Mouse (Mus musculus) layer of hippocampus, adult 9-10 months (tissue): ENCODE data around the gene Dnah2.

Experiments used
- DNase-seq: peaks from one replicate; pipeline ENCODE4 v3.0.0; 2022; ENCODE audit warnings: low spot score

Dnah2 gene

DNA sequence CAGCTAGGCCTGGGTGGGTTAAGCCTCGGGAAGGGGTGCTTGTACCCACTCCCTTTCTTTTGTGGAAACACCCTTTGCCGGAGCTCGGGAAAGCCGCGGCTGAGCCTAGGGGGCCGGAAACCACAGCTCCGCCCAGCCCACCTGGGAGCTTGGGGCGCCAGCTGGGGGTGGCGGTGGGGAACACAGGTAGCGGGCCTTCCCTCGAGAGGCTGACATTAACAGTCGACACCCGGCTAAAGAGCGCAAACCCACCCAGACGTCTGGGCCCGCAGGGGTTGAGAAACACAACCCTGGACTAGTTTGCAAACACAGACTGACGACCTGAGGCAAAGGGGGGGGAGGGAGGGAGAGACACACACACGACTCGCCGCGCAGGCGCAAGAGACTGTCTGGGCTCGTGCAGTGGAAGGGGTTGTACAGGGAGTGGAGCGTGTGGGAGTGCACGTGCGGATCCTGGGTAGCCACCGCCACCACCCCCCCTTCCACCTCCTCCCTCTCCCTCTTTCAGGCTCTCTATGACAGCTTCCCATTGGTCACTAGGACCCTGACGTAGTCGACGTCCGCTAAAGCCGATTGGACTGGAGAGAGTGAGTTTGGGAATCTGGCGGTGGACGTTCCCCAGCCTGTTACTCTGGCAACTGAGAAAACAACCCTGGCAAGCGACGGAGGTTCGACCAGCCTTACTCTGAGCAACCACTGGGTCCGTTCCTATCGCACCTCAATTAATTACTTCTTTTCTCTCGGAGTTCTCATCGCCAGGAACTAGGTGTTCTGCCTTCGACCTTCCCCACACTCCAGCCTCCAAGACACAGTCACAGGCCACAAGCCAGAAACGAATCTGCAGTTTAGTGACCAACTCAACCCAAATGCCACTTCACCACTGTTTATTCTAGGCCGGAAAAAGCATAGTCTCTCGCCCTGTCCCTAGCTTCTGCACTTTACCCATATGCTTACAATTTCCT is 130.1 kb downstream of the Dnah2 start:
- peak; percentile 85 for DNase-seq

DNA sequence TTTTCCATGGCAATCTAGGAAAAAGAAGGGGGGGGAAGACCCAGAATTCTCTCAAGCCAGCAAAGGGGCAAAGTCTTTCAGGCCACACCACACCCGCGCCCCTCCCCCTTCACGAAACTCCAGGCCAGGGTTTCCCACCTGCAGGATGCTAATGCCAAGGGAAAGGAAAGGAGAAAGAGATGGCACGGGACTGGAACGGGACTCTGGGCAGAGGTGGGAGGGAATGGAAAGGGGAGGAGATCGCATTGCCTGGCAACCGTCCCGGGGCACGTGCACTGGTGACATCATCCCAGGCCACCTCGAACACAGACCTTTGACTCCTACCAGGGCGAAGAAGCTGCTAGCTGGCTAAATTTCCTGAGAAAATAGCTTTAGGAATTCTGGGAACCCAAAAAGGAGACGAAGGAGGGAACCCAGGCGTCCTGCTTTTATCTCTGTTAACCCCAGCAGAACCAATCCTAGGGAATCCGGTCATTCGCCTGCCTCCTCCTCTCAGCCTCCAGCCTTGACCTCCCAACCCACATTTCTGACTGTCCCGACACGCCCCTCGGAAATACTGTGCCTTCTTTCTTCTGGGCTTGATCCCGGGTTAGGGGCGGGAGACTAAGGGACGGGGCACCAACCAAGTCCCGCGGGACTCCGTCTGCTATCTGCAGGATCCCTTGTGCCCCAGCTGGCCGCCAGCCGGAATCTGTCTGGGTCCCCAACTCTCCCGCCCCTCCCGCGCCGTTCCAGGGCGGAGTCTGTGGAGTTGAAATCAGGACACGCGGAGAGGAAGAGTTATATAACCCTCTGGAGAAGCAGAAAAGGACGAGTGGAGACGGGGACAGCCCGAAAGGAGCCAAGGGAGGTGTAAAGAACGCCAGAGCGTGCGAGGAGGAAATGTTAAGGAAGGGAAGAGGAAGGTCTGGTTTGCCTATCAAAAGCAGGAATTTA is 131.2 kb downstream of the Dnah2 start:
- DNase-seq: peak; percentile 65

DNA sequence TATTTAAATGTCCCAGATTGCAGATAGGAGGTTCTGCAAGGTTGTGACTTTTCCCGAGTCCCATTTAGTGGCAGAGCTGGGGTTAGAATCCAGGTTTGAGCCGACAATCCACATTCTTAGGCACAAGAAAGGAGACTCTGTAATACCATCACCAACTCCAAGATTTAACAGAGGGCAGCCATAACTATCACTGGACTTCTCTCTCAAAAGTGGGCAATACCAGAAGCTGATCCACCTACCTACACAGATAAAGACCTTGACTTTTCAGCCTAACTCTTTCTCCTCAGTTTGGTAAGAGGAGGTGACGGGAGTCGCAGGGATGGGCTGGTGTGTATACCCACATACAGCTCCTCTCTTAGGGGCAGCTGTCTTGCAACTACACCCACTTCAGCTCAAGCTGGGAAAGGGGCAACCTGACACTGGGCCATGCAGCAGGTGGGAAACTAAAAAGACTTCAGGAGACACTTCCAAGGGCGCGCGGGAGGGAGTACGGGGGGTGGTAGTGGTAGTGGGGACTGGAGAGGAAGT is 131.9 kb downstream of the Dnah2 start:
- no peak for DNase-seq

DNA sequence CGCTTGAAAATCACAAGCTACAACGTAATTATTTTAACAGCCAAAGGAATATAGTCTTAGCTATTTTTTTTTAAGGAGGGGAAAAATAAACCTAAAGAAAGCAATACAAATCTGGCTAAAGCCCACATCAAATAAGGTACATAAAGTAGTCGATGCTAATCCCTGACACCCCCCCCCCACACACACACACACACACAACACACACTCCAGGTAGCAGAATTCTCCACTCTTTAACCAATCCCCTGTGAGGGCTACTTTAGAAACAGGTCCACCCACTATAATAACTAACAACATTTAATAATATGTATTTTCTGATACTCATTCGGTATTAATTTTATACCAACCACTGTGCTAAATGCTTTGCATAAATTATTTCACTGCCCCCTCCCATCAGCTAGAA is 132.4 kb downstream of the Dnah2 start:
- no peak for DNase-seq

GRCm38 (mm10) chr11:69415668-69416451 is 133.1 kb downstream of the Dnah2 start:
- no peak for DNase-seq

DNA sequence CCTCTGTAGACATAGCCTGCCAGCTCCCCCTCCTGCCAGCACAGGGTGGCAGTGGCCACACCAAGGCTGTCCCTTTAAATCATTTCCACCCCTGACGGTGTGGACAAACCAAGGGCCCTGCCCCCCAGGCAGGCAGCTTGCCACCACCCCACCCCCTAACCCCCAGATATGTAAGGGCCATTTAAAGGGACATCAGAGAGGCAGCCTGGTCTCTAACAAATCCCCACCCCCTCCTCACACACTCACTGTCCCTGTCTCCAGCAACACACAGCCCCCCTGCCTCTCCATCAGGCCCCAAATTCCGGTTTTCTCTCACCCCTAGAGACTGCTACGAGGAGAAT is 133.6 kb downstream of the Dnah2 start:
- no peak for DNase-seq

- DNase-seq: no peak
Measured at GRCm38 (mm10) chr11:69414421-69415326, 134.2 kb downstream of the Dnah2 start.

- DNase-seq: no peak
Measured at GRCm38 (mm10) chr11:69413221-69414181, 135.4 kb downstream of the Dnah2 start, which contains the start of gene Kdm6b. Gene Kdm6b (minus strand): TSS chr11:69413675.

DNA sequence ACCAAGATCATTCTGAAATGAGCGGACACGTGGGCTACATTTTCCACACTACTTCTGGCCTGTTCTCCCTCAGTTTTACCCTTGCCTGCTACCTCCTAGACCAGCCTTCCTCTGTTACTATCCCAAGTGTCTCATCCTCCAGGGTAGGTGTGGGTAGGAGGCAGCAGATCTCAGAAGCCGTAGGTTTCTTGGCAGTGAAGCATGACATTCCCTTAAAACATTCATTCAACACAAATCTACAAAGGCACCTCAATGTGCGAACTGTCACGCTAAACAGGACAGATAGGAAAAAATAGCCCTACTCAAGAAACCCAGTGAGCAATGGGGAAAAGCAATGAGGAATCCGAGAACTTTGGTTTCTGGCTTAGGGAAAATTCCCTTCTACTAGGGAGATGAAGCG is 136.4 kb downstream of the Dnah2 start:
- DNase-seq: no peak

DNA sequence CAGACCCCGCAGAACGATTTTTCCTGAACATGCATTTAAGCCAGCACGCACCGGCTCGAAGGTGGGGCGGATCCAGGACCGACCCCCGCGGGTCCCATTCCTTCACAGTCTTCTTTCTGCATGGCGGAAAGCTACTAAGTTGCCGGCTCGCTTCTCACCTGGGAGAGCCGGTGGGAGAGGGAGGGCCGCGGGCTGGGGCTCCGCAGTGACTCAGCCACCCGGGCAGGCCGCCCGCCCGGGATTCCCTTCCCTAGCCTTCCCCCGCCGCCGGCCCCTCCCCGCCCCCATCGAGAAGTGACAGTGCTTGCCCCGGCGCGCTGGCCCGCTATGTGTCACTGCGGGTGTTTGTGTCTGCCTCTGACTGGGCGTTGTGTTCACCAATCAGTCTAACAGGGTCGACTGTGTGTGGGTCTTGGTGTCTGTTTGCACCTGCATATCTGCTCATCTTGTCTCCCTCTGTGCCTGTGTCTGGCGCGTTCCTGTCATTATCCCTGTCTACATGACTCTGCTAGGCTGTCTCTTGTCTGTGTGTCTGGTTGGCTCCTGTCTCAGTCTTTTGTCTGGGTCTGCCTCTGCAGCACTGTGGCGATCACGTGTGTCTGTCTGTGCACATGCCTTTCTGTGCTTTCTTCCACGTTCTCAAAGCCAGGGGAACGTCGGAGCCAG is 137.2 kb downstream of the Dnah2 start:
- no peak for DNase-seq

GRCm38 (mm10) chr11:69411073-69411535 is 137.8 kb downstream of the Dnah2 start:
- DNase-seq: peak; percentile 86

DNA sequence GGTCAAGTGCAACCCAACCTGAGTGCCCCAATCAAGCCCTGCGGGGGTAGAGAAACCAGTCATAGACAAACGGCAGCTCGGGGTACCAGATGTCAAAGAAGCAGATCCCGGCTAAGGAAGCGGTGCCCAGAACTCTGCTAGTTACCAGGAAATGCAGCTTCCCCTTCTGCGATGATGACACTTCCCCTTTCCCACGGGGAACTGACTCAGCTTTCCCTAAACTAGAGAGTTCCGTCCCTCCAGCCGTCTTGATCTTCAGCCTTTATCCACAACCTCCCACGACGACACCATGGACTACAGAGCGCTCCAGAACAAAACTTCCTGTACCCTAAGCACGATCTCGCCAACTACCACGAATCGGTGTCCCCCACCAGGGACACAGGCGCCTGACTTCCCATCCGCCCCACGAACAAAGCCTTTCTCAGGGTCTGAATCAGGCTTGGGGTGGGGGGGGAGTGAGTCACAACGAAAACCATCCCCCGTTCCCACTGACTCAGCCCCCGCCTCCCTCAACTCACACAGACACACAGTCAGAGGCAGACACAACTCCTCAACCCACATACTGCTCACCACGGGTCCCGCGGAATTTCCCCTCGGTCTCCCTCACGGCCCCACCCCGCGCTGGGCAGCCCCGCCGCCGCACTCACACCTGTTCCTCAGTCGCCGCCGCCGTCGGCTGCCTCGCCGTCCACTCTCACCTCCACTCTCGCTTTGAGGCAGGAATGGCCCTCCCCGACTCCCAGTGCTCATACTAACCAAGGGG is 138.4 kb downstream of the Dnah2 start:
- DNase-seq: no peak

- no peak for DNase-seq
Measured at GRCm38 (mm10) chr11:69410045-69410309, 138.9 kb downstream of the Dnah2 start.

- DNase-seq: no peak
Measured at GRCm38 (mm10) chr11:69409378-69410044, 139.4 kb downstream of the Dnah2 start.

DNA sequence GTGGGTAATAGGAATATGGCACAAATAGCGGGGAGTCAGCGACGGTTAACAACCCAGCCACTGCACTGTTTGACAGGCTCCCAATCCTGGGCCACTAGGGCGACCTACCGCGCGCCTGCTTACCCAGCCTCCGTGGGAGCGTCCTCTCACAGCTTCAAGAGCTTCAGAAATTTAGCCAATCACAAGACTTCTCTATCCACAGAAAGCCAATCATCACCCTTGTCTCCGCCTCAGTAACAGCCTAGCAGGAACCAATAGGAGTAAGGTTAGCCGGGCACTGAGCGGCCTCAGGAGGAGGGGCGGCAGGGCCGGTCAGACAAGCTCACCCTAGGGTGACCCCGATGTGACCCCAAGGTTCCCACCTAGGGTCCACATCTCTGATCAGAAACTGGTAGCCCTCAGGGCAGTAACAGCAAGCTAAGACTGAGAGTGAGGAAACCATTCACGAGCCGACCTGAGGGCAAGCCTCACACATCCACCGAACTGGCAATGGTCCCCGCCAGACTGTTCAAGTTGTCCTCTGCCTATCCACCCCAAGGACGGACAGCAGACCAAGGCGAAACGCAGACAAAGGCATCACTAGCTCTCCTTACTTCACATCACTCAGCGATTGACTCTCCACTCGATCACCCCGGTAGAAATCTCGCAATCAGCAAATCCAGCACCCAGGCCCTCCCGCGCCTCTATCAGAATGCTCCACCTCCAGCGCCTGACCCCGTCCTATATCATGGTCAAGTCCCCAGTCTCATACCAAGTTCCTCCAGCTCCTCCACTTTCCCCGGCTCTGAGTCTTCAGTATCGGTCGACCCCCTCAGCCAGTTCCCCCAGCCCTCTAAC is 140.2 kb downstream of the Dnah2 start:
- peak; percentile 80 for DNase-seq

GRCm38 (mm10) chr11:69407724-69408004 is 141.2 kb downstream of the Dnah2 start:
- DNase-seq: no peak
